Mouse (Mus musculus) ovary, postnatal 36 days (tissue): Measurements from ENCODE around the gene Ppil1.
A peak's percentile ranks its signal among the peaks of the same experiment; 100 is the strongest.
"Not testable (repeated sequence)": the region's sequence is repeated elsewhere in the genome, so short reads cannot be mapped to it uniquely, and the experiment has no call there.

ENCODE experiments used
- DNase-seq: peaks from one replicate; pipeline ENCODE4 v3.0.0; 2022; ENCODE audit warnings: low spot score, mixed read lengths

Ppil1 gene

GRCm38 (mm10) chr17:29281541-29281940 is 17.6 kb upstream of the Ppil1 start:
- no peak for DNase-seq

GRCm38 (mm10) chr17:29280422-29280821 is 16.4 kb upstream of the Ppil1 start:
- no peak for DNase-seq

- DNase-seq, result no peak
These were observed 9.9 kb upstream of the Ppil1 start for GRCm38 (mm10) chr17:29273889-29274288.

- DNase-seq, result no peak
These were observed 9.2 kb upstream of the Ppil1 start for GRCm38 (mm10) chr17:29273156-29273555.

GRCm38 (mm10) chr17:29270148-29270698 is 6.2 kb upstream of the Ppil1 start:
- DNase-seq, result no peak

GRCm38 (mm10) chr17:29269349-29269706 is 5.3 kb upstream of the Ppil1 start:
- DNase-seq, result no peak

- DNase-seq, result peak; percentile 95
These were observed 4.8 kb upstream of the Ppil1 start, which contains the start of gene BC004004 for GRCm38 (mm10) chr17:29268682-29269348. BC004004 (plus strand) TSS chr17:29268788.

- DNase-seq, result no peak
These were observed 4.1 kb upstream of the Ppil1 start for GRCm38 (mm10) chr17:29267931-29268681.

GRCm38 (mm10) chr17:29267040-29267439 is 3.1 kb upstream of the Ppil1 start:
- not testable (repeated sequence) for DNase-seq

- DNase-seq, result no peak
These were observed 774 bp upstream of the Ppil1 start for GRCm38 (mm10) chr17:29264760-29265159.

GRCm38 (mm10) chr17:29263417-29263816 is 569 bp downstream of the Ppil1 start:
- no peak for DNase-seq

GRCm38 (mm10) chr17:29262259-29262649 is 1.7 kb downstream of the Ppil1 start:
- DNase-seq, result no peak

- no peak for DNase-seq
These were observed 2.3 kb downstream of the Ppil1 start for GRCm38 (mm10) chr17:29261603-29262258.

- DNase-seq, result no peak
These were observed 3.5 kb downstream of the Ppil1 start for GRCm38 (mm10) chr17:29260501-29260900.

- peak; percentile 77 for DNase-seq
These were observed 4.5 kb downstream of the Ppil1 start for GRCm38 (mm10) chr17:29259489-29259888.

GRCm38 (mm10) chr17:29258921-29259320 is 5.1 kb downstream of the Ppil1 start:
- DNase-seq, result no peak

- DNase-seq, result no peak
These were observed 5.9 kb downstream of the Ppil1 start for GRCm38 (mm10) chr17:29258025-29258558.

GRCm38 (mm10) chr17:29257001-29257511 is 6.9 kb downstream of the Ppil1 start:
- no peak for DNase-seq

GRCm38 (mm10) chr17:29256507-29256906 is 7.5 kb downstream of the Ppil1 start:
- DNase-seq, result no peak

- not testable (repeated sequence) for DNase-seq
These were observed 9.2 kb downstream of the Ppil1 start for GRCm38 (mm10) chr17:29254784-29255183.

- no peak for DNase-seq
These were observed 10.3 kb downstream of the Ppil1 start for GRCm38 (mm10) chr17:29253684-29254083.

- no peak for DNase-seq
These were observed 10.8 kb downstream of the Ppil1 start for GRCm38 (mm10) chr17:29253236-29253635.
